Mouse (Mus musculus): ENCODE results near the gene Trim43a.
"Not testable (repeated sequence)": the region's sequence is repeated elsewhere in the genome, so short reads cannot be mapped to it uniquely, and the experiment has no call there.

Trim43a gene

GRCm38 (mm10) chr9:88580591-88580990 lies at the start of gene Trim43a:
Gene Trim43a (plus strand): TSS chr9:88580891.
- not testable (repeated sequence) for DNase-seq

GRCm38 (mm10) chr9:88534093-88534492 lies 46.6 kb upstream of the Trim43a start:
- DNase-seq = no peak

GRCm38 (mm10) chr9:88539546-88540224 lies 41.0 kb upstream of the Trim43a start:
- DNase-seq = no peak

- no peak for DNase-seq
Observed at GRCm38 (mm10) chr9:88542816-88543215, 37.9 kb upstream of the Trim43a start.

- no peak for DNase-seq
Observed at GRCm38 (mm10) chr9:88545534-88545933, 35.2 kb upstream of the Trim43a start.

GRCm38 (mm10) chr9:88546166-88546565 lies 34.5 kb upstream of the Trim43a start:
- no peak for DNase-seq

GRCm38 (mm10) chr9:88546657-88547056 lies 34.0 kb upstream of the Trim43a start:
- DNase-seq = no peak

- DNase-seq = no peak
Observed at GRCm38 (mm10) chr9:88547270-88547669, 33.4 kb upstream of the Trim43a start.

- peak; percentile 86 for DNase-seq
Observed at GRCm38 (mm10) chr9:88547851-88548613, 32.7 kb upstream of the Trim43a start, which contains the start of gene Zfp949. Gene Zfp949 (plus strand): TSS chr9:88548020.

- no peak for DNase-seq
Observed at GRCm38 (mm10) chr9:88548614-88548945, 32.1 kb upstream of the Trim43a start.

- no peak for DNase-seq
Observed at GRCm38 (mm10) chr9:88553071-88553470, 27.6 kb upstream of the Trim43a start.

- DNase-seq = no peak
Observed at GRCm38 (mm10) chr9:88558146-88558545, 22.5 kb upstream of the Trim43a start.

GRCm38 (mm10) chr9:88561476-88561875 lies 19.2 kb upstream of the Trim43a start:
- DNase-seq = not testable (repeated sequence)

GRCm38 (mm10) chr9:88570471-88570870 lies 10.2 kb upstream of the Trim43a start:
- not testable (repeated sequence) for DNase-seq

- DNase-seq = not testable (repeated sequence)
Observed at GRCm38 (mm10) chr9:88593708-88594107, 13.0 kb downstream of the Trim43a start.

- peak; percentile 96 for DNase-seq
Observed at GRCm38 (mm10) chr9:88599206-88600162, 18.8 kb downstream of the Trim43a start.

GRCm38 (mm10) chr9:88625803-88626514 lies 45.3 kb downstream of the Trim43a start:
- not testable (repeated sequence) for DNase-seq

- not testable (repeated sequence) for DNase-seq
Observed at GRCm38 (mm10) chr9:88638125-88638524, 57.4 kb downstream of the Trim43a start.
